Mouse (Mus musculus): ENCODE data around the gene Olfr1045. TPM values are rescaled to one million over a fixed set of nuclear protein-coding genes. Genes with fewer than 3 reads are reported as not detected.

The Olfr1045 gene
- not detected in 2 replicates for polyA plus RNA-seq (2015; fragmentation: Nextera tagmentation; extraction: Ambion mirVana)

DNA sequence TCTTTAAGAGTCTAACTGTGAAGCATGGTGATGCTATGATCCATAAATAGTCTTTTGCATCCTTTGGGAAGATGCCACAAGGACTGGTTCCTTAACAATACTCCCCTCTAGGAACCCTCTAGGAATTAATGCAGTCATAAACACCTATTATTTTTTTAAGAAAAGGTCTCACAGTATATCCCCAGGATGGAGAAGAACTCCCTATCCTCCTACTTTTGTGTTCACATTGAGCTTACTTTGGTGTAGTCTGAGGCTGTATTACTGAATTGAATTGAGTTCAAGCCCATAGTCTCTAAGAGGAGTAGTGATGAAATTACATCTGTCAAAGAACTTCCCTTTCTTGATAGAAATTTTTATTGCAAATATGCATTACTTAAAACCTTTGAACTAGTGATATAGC lies at the start of gene Olfr1045:
Gene Olfr1045, minus strand, starts transcription at position 101 of the 400 bp plus-strand sequence.

DNA sequence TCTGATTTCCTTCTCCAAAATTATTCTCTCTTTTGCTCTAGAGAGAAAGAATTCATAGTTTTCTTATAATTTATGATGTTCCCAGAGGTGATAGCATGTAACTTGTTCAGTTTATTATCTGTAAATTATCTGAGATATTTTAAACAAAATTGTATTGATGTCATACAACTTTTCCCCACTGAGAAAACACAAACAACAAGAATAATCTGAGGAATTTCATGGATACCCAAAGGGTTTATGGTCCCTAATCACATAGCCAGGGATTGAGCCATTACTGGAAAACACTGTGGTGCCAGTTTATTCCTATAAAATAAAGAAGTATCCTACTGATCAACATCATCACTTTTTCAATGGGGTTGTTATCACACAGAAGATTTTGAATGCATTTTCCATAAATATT lies 37.4 kb upstream of the Olfr1045 start, which contains the start of gene Olfr1048:
Gene Olfr1048, minus strand, starts transcription at position 101 of the 400 bp plus-strand sequence.

DNA sequence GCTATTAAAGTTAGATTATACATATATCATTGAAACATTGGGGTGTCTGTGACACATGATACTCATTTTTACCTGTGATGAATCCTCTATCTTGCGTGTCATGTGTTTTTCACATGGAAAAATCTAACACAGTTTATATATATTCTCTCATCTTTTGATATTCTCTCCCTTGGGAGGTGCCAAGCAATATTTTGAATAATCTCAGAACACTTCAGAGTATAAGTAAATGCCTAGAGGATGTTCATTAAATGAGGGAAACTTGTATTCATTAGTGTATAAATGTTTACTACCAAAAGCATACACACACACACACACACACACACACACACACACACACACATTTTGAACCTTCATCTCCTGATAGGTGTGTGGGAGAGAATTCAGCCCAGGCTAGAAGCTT lies 28.5 kb upstream of the Olfr1045 start, which contains the start of gene Olfr1047:
Gene Olfr1047, minus strand, starts transcription at position 101 of the 400 bp plus-strand sequence.

DNA sequence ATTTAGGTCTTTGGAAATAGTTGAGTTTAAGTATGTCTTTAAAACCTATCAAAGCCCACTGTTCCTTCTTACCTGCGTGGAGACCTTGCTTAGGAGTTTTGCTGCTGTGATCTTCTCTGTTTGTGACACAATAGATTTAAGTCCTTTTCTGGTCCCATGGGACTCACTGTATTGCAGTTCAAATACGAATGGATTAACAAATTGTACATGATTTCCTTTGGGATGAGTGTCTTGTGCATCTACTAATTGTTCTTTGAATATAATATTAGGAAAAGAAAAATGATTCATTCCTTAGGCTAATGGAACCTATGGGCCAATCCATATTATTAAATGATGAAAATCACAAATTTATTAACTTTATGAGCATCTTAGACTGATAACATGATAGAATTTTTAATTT lies 16.4 kb upstream of the Olfr1045 start, which contains the start of gene Olfr1046:
Gene Olfr1046, minus strand, starts transcription at position 101 of the 400 bp plus-strand sequence.

DNA sequence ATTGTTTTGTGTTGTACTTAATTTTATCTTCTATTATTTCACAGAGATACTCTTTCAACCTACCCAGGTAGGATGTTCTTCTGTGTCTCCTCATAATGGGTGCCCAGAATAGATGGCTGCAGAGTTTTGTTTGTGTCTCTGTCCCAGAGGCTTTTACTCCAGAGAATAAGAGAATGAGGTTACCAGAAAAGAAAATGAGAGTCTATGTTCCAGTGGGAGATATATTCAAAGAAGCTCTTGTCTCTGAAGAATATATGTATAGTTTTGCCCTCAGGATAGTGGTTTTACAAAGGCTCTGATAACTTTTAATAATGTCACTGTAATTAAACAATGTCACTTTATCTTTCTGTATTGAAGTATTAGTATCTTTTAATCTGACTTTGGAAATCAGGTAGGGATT lies 17.2 kb downstream of the Olfr1045 start, which contains the start of gene Olfr52:
Gene Olfr52, minus strand, starts transcription at position 101 of the 400 bp plus-strand sequence.

DNA sequence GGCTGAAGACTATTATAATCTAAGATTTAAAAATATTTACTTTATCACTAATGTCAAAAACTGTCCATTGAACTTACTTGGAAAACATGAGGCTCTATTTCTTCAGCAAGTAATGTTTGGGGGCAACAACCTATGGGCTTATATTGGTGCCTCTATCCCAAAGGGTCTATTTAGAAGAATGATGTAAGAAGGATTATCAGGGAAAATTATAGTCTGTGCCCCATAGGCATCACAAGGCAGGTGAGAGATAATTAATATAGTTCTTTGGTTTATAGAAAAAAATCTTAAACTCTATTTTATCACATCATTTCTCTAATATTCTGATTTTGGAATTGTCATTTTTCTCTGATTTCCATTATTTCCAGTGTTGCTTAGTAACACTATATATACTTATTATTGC lies 25.1 kb downstream of the Olfr1045 start, which contains the start of gene Olfr1044:
Gene Olfr1044, minus strand, starts transcription at position 101 of the 400 bp plus-strand sequence.

DNA sequence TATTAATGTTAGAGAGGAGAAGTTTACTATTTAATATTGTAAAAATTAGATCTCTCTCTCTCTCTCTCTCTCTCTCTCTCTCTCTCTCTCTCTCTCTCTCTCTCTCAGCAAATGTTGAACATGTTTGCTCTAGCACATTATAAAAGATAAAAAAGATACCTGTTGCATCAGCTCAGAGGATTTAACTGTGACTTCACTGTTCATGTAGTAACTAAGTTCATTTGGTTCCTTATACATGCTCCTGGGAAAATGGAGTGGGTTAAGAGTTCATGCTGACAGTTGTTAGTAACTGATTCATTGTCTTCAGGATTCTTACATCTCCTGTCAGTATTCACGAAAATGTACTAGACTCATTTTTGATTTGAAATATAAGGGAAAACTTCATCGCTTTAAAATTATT lies 35.4 kb downstream of the Olfr1045 start, which contains the start of gene Olfr1043:
Gene Olfr1043, minus strand, starts transcription at position 101 of the 400 bp plus-strand sequence.

DNA sequence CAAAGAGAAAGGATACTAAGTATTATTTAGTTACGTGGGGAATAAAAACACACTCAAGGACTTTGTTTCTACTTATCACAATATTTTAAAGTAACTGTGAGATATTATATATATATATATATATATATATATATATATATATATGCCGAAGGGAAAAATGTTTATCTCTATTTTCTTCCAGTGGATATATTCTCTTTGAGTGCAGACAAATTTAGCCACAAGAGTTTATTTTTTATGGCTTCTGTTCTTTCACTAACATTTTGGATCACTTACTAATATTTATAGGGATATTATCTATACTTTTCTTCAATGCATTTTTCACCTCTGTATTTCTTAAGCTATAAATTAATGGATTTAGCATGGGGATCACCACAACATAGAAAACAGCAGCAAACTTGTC lies 41.1 kb downstream of the Olfr1045 start, which contains the start of gene Olfr1042:
Gene Olfr1042, minus strand, starts transcription at position 101 of the 400 bp plus-strand sequence.

DNA sequence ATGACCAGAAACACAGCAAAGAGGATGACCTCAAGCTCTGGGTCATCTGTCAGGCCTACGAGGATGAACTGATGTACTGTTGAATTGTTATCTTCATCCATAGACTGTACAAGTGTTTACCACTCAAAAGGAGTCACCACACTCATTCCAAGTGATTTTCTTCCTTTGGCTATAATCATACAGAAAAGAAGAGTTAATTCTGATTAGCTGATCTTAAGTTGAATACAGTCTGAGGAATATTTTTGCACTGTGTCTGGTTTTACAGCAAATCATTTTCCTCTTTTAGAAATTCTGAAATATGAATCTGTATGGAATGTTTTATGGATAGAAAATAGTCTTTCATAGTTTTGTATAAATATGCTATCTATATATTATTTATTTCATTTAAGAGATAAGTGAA lies 56.2 kb downstream of the Olfr1045 start, which contains the start of gene Olfr1040:
Gene Olfr1040, minus strand, starts transcription at position 101 of the 400 bp plus-strand sequence.

Other genes with a start within 250 kb of the Olfr1045 start
- gene Olfr1029, start 229.1 kb downstream of the Olfr1045 start, polyA plus RNA-seq (2015; fragmentation: Nextera tagmentation; extraction: Ambion mirVana) = not detected in 2 replicates
- not detected in 2 replicates for gene Olfr1030, start 223.7 kb downstream of the Olfr1045 start, polyA plus RNA-seq (2015; fragmentation: Nextera tagmentation; extraction: Ambion mirVana)
- not detected in 2 replicates for gene Olfr1031, start 212.7 kb downstream of the Olfr1045 start, polyA plus RNA-seq (2015; fragmentation: Nextera tagmentation; extraction: Ambion mirVana)
- not detected in 2 replicates for gene Olfr1032, start 197.5 kb downstream of the Olfr1045 start, polyA plus RNA-seq (2015; fragmentation: Nextera tagmentation; extraction: Ambion mirVana)
- gene Olfr1033, start 182.4 kb downstream of the Olfr1045 start, polyA plus RNA-seq (2015; fragmentation: Nextera tagmentation; extraction: Ambion mirVana) = 0.53 and 2.5 TPM in 2 replicates
- not detected in 2 replicates for gene Olfr1034, start 157.1 kb downstream of the Olfr1045 start, polyA plus RNA-seq (2015; fragmentation: Nextera tagmentation; extraction: Ambion mirVana)
- not detected in 2 replicates for gene Olfr1036, start 129.0 kb downstream of the Olfr1045 start, polyA plus RNA-seq (2015; fragmentation: Nextera tagmentation; extraction: Ambion mirVana)
- not detected in 2 replicates for gene Olfr1037, start 115.6 kb downstream of the Olfr1045 start, polyA plus RNA-seq (2015; fragmentation: Nextera tagmentation; extraction: Ambion mirVana)
- not detected in 2 replicates for gene Olfr1039, start 67.1 kb downstream of the Olfr1045 start, polyA plus RNA-seq (2015; fragmentation: Nextera tagmentation; extraction: Ambion mirVana)
- gene Olfr1040, start 56.3 kb downstream of the Olfr1045 start, polyA plus RNA-seq (2015; fragmentation: Nextera tagmentation; extraction: Ambion mirVana) = not detected in 2 replicates
- not detected in 2 replicates for gene Olfr1042, start 41.2 kb downstream of the Olfr1045 start, polyA plus RNA-seq (2015; fragmentation: Nextera tagmentation; extraction: Ambion mirVana)
- gene Olfr1043, start 35.5 kb downstream of the Olfr1045 start, polyA plus RNA-seq (2015; fragmentation: Nextera tagmentation; extraction: Ambion mirVana) = not detected in 2 replicates
- not detected in 2 replicates for gene Olfr1044, start 25.2 kb downstream of the Olfr1045 start, polyA plus RNA-seq (2015; fragmentation: Nextera tagmentation; extraction: Ambion mirVana)
- not detected in 2 replicates for gene Olfr52, start 17.3 kb downstream of the Olfr1045 start, polyA plus RNA-seq (2015; fragmentation: Nextera tagmentation; extraction: Ambion mirVana)
- not detected in 2 replicates for gene Olfr1046, start 16.3 kb upstream of the Olfr1045 start, polyA plus RNA-seq (2015; fragmentation: Nextera tagmentation; extraction: Ambion mirVana)
- not detected in 2 replicates for gene Olfr1047, start 28.4 kb upstream of the Olfr1045 start, polyA plus RNA-seq (2015; fragmentation: Nextera tagmentation; extraction: Ambion mirVana)
- gene Olfr1048, start 37.3 kb upstream of the Olfr1045 start, polyA plus RNA-seq (2015; fragmentation: Nextera tagmentation; extraction: Ambion mirVana) = not detected in 2 replicates
- gene Olfr1049, start 55.3 kb upstream of the Olfr1045 start, polyA plus RNA-seq (2015; fragmentation: Nextera tagmentation; extraction: Ambion mirVana) = not detected in 2 replicates
- gene Olfr1051, start 76.1 kb upstream of the Olfr1045 start, polyA plus RNA-seq (2015; fragmentation: Nextera tagmentation; extraction: Ambion mirVana) = not detected in 2 replicates
- gene Olfr1052, start 89.4 kb upstream of the Olfr1045 start, polyA plus RNA-seq (2015; fragmentation: Nextera tagmentation; extraction: Ambion mirVana) = not detected in 2 replicates
- gene Olfr1053, start 112.3 kb upstream of the Olfr1045 start, polyA plus RNA-seq (2015; fragmentation: Nextera tagmentation; extraction: Ambion mirVana) = not detected in 2 replicates
- gene Olfr1054, start 132.4 kb upstream of the Olfr1045 start, polyA plus RNA-seq (2015; fragmentation: Nextera tagmentation; extraction: Ambion mirVana) = not detected in 2 replicates
- gene Olfr1055, start 147.3 kb upstream of the Olfr1045 start, polyA plus RNA-seq (2015; fragmentation: Nextera tagmentation; extraction: Ambion mirVana) = not detected in 2 replicates
- not detected in 2 replicates for gene Olfr1056, start 159.5 kb upstream of the Olfr1045 start, polyA plus RNA-seq (2015; fragmentation: Nextera tagmentation; extraction: Ambion mirVana)
- gene Olfr1057, start 175.4 kb upstream of the Olfr1045 start, polyA plus RNA-seq (2015; fragmentation: Nextera tagmentation; extraction: Ambion mirVana) = not detected in 2 replicates
- gene Olfr1058, start 185.6 kb upstream of the Olfr1045 start, polyA plus RNA-seq (2015; fragmentation: Nextera tagmentation; extraction: Ambion mirVana) = not detected in 2 replicates
- gene Olfr1061, start 211.0 kb upstream of the Olfr1045 start, polyA plus RNA-seq (2015; fragmentation: Nextera tagmentation; extraction: Ambion mirVana) = not detected in 2 replicates
- not detected in 2 replicates for gene Olfr1062, start 223.7 kb upstream of the Olfr1045 start, polyA plus RNA-seq (2015; fragmentation: Nextera tagmentation; extraction: Ambion mirVana)
- gene Olfr1065, start 247.6 kb upstream of the Olfr1045 start, polyA plus RNA-seq (2015; fragmentation: Nextera tagmentation; extraction: Ambion mirVana) = not detected in 2 replicates

Measured in skeletal muscle tissue, postnatal 0 days (tissue).